Mouse (Mus musculus) heart, adult 2 months (tissue): Measurements from ENCODE around the gene Dock8.

Experiments used
- CTCF ChIP-seq: fragments of 200-600 bp; IDR thresholded peaks from 2 replicates; pipeline ENCODE4 v1.8.1; 2022; ENCODE audit warnings: antibody characterized with exemption, mild to moderate bottlenecking, moderate library complexity
- EP300 ChIP-seq: fragments of 200-500 bp; IDR thresholded peaks from 2 replicates; pipeline ENCODE4 v1.6.1; 2011; ENCODE audit warnings: low read depth, low read length, control low read depth; ENCODE audit not compliant: insufficient read depth
- POLR2A ChIP-seq: fragments of 200-500 bp; IDR thresholded peaks from 2 replicates; pipeline ENCODE4 v1.6.1; 2011; ENCODE audit warnings: mild to moderate bottlenecking, low read depth, low read length, control low read depth; ENCODE audit not compliant: insufficient read depth

DNA sequence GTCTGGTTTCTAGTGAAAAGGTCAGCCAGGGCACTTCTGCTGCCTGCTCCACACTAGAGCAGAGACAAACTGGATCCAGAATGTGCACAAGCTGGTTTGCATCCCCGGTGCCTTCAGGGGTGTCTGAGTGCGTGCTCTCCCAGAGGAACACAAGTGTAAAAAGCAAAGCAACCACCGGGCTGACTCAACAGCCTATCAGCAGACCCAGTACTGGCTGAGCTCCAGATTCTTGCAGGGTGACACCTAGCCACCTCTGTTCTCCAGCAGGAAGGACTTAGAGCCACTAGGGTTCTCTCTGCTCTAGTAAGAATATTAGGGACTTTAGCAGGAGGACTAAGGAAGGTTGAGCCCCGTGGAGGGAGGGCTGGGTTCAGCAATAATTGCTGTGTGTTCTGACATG lies 97.7 kb downstream of the Dock8 start:
- TF ChIP-seq CTCF (0 out of 2 replicates have a peak, but pooled peaks have one; percentile 2), POLR2A (no peak), EP300 (no peak)
